Mouse (Mus musculus): ENCODE measurements around the gene Tspan31.
A peak's percentile ranks its signal among the peaks of the same experiment; 100 is the strongest.
"Not testable (repeated sequence)": the region's sequence is repeated elsewhere in the genome, so short reads cannot be mapped to it uniquely, and the experiment has no call there.

Gene Tspan31

DNA sequence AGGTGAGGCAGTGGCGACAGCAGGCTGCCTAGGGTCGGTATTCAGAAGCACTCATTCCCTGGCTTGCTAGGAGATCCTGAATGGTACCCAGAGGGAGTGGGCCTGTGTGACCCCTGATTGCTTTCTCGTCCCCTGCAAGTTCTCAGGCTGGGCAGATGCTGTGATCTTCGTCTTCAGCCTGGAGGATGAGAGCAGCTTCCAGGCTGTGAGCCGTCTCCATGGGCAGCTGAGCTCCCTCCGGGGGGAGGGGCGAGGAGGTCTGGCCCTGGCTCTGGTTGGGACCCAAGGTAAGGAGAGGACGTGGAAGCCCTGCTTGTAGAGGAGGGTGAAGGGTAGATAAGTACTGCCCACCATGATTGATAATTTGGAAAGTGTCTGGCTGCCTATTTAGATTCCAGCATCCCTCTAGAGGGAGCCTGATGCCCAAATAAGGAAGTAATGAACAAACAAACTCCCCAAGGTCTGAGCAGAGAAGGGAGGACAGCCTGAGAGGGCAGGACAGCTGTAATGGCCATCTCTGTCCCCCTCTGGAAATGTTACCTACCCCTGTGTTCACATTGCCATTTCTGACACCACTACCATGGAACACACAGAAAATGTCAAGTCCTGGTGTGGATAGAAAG is 13.3 kb upstream of the Tspan31 start:
- DNase-seq, result no peak

GRCm38 (mm10) chr10:127081996-127082620 is 12.0 kb upstream of the Tspan31 start:
- DNase-seq, result no peak

DNA sequence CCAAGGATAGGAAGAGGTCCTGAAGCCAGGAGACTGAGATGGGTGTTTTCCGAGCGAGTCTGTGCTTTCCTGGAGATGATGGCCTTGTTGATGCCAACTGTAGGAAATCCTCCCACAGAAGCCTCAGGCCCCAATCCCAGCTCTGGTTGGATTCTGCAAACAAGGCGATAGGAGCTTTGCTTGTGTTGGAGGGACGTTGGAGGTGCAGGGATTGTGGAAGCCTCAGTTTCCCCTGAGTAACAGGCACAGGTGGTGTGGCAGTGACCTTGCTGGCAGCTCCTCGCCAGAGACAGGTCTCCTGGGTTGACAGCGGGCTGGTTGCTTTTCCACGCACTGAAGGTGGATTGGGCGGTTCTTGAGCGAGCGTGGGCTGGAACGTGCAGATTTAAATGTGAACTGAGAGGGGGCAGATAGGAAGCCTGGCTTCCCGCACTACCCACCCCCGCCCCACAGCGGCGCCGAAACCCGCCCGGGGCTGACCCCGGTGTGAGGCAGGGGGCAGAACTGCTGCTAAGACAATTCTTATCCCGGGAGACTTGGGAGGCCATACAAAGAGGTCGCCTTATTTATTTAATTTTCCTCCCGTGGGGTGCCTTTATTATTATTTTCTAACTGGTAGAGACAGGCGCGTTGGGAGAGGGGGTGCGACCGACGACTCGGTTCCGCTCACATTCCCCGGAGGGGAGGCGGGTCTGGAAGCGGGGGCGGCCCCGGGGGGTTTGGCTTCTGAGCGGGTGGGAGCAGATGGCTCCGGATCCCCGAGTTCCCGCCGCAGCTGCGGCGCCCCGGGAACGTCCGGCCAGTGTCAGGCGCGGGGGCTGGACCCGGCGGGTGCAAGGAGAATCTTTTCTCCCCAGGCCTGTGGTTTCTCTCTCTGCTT is 11.1 kb upstream of the Tspan31 start:
- DNase-seq, result no peak

- DNase-seq, result no peak
These were observed 9.8 kb upstream of the Tspan31 start for GRCm38 (mm10) chr10:127079665-127080391.

GRCm38 (mm10) chr10:127078677-127079575 is 8.9 kb upstream of the Tspan31 start:
- no peak for DNase-seq

DNA sequence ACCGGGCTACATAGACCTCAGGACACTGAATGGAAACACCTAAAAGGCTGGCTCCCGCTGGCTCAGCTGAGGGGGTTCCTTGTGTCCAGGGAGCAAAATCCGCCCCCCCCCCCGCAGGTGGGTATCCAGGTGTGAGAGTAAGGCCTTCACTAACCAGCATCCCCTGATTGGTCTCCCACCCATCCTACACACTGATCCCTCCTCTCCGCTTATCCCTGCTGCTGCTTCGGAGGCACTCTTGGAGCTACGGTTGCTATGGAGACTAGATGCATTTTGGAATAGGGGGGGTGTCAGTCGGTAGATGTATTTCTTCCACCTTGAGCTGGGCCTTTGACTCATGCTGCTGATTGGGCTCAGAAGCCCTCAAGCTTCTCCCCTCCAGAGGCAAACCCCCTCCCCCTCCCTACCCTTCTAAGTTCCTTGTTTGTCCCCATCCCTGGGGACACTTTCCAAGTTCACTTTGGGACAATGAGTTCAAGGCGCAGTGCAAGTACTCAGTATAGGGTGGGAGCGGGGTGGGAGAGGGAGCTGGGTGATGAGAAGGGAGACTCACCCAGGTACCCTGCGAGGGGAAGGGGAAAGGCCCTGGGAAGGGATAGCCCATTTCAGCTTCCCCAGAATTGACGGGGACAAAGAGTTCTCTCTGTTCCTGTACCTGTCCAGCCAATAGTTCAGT is 8.1 kb upstream of the Tspan31 start:
- no peak for DNase-seq

GRCm38 (mm10) chr10:127077515-127077914 is 7.5 kb upstream of the Tspan31 start:
- DNase-seq, result no peak

- peak; percentile 40 to 55 for DNase-seq
These were observed 6.0 kb upstream of the Tspan31 start for GRCm38 (mm10) chr10:127076082-127076481.

DNA sequence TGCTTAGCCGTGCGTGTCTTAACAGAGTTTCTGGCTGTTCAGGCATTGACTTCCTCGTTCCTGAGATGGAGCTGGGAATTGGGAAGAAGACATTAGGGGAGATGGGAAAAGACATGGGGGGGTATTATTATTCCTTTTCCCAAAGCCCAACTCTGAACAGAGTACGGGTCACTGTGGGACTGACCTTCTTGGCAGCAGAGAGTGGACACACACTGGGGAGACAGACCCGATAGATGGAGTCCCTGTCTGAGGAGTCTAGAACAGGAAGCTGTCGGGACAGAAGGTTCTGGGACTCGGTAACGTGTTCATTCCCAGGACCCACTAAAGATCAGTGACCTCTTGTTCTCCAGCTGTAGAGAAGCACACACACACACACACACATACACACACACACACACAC is 5.6 kb upstream of the Tspan31 start:
- DNase-seq, result no peak

- DNase-seq, result peak; percentile 75 to 79
These were observed 5.0 kb upstream of the Tspan31 start, which contains the start of gene Agap2 for GRCm38 (mm10) chr10:127075080-127075479. Gene Agap2, plus strand, starts transcription at chr10:127075284.

- DNase-seq, result no peak
These were observed 3.9 kb upstream of the Tspan31 start for GRCm38 (mm10) chr10:127073981-127074380.

GRCm38 (mm10) chr10:127072969-127073368 is 2.9 kb upstream of the Tspan31 start:
- not testable (repeated sequence) for DNase-seq

DNA sequence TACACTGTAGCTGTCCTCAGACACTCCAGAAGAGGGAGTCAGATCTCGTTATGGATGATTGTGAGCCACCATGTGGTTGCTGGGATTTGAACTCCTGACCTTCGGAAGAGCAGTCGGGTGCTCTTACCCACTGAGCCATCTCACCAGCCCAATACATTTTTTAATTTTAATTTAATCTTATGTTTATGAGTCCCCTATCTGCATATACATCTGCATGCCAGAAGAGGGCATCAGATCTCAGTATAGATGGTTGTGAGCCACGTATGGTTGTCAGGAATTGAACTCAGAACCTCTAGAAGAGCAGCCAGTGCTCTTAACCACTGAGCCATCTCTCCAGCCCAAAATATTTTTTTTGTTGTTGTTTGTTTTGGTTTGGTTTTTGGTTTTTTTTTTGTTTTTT is 2.2 kb upstream of the Tspan31 start:
- DNase-seq, result not testable (repeated sequence)

DNA sequence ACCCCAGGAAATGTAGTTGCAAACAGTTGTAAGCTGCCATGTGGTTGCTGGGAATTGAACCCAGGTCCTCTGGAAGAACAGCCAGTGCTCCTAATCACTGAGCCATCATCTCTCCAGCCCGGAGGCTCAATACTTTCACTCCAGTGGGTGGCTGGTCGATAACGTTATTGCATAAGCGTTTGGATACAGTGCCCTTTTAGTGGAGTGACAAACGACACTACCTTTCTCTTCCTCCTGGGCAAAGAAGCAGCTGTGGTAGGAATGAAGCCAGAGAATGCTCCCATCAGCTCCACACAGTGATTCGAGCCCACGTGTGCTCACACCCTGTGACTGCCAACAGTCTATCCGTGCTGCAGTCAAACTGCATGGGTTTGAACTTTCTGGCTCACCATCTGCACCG is 1.1 kb upstream of the Tspan31 start:
- DNase-seq, result no peak

DNA sequence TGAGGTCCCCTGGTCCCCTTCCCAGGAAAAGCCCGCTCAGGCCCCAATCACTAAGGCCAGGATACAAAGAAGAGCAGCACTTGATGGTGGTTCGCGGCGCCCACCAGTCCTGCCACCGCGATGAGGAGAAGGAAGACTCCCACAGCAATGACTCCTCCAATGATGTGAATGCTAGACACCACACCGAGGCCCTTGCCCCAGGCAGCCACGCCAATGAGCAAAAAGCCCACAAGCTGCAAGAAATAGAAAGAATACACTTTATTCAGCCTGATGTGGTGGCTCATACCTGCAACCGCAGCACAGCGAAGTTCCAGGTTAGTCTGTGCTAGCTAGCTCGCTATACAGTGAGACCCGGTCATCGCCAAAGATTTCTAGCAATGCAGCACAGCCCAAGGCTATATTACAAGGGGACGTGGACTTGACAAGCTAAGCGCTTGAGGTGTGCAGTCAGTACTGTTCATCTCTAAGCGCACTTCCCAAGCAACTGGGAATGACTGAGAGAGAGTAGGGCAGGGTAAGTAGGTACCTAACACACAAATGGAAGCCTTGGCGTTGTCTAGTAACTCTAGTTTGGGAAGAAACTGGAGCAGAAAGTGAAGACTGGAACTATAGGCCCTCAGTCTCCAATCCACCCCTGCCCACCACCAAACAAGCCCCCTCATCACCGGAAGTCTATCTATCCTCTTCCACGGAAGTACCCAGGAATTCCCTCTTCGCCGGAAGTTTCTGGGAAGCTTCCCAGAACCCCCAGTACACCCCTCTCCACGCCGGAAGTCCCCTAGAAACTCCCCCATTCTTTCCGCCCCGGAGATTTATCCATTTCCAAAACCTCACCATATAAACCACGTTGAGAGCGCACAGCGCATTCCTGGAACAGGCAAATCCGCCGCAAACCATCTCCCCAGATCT is 529 bp downstream of the Tspan31 start:
- DNase-seq, result no peak

GRCm38 (mm10) chr10:127068360-127069038 is 1.6 kb downstream of the Tspan31 start:
- DNase-seq, result peak in 1 of 2 experiments; percentile 3

GRCm38 (mm10) chr10:127066519-127067018 is 3.5 kb downstream of the Tspan31 start:
- peak in 1 of 2 experiments; percentile 4 for DNase-seq

- peak in 1 of 2 experiments; percentile 6 for DNase-seq
These were observed 4.1 kb downstream of the Tspan31 start for GRCm38 (mm10) chr10:127065981-127066380.
